Mouse (Mus musculus): ENCODE results near the gene Slc25a47.

GRCm38 (mm10) chr12:108857109-108857508 lies 21.3 kb downstream of the Slc25a47 start:
- no peak for TF ChIP-seq POLR2A (IDR thresholded peaks at IDR 0.05; ENCODE audit: extremely low read depth, insufficient read depth, low read length)
- TF ChIP-seq CTCF (IDR thresholded peaks at IDR 0.05; ENCODE audit: extremely low read depth, insufficient read depth, low read length): no peak
